Mouse (Mus musculus) hindbrain, embryonic 11.5 days (tissue): ENCODE measurements around the gene Polr1d. TPM values are rescaled to one million over a fixed set of nuclear protein-coding genes. Genes with fewer than 3 reads are reported as not detected.

Experiments used
- ATAC-seq: fragments of 200-750 bp; cut with Nextera tagmentation; 2 replicates; pipeline ENCODE4 v1.8.0; 2017; ENCODE audit warnings: mild to moderate bottlenecking, moderate TSS enrichment, moderate library complexity; ENCODE audit not compliant: low FRiP score
- DNase-seq: peaks from one replicate; pipeline ENCODE4 v3.0.0-alpha.2; 2015; ENCODE audit warnings: low spot score
- H3K27ac ChIP-seq: fragments of 300-500 bp; sonication (generic); 2 replicates; pipeline ENCODE4 v1.5.1; 2014; ENCODE audit warnings: mild to moderate bottlenecking, low read depth, low read length
- H3K27me3 ChIP-seq: fragments of 300-500 bp; sonication (generic); 2 replicates; pipeline ENCODE4 v1.6.1; 2014; ENCODE audit warnings: mild to moderate bottlenecking, low read length, moderate library complexity, mixed read lengths; ENCODE audit not compliant: control insufficient read depth, insufficient read depth
- H3K36me3 ChIP-seq: fragments of 300-500 bp; sonication (generic); 2 replicates; pipeline ENCODE4 v1.6.1; 2014; ENCODE audit warnings: mild to moderate bottlenecking, low read length, moderate library complexity, mixed read lengths; ENCODE audit not compliant: control insufficient read depth, insufficient read depth
- H3K4me1 ChIP-seq: fragments of 300-500 bp; sonication (generic); replicated peaks from 2 replicates; pipeline ENCODE4 v1.6.1; 2014; ENCODE audit warnings: low read length, mixed read lengths; ENCODE audit not compliant: control insufficient read depth, insufficient read depth
- H3K4me2 ChIP-seq: fragments of 300-500 bp; sonication (generic); replicated peaks from 2 replicates; pipeline ENCODE4 v1.6.1; 2014; ENCODE audit warnings: mild to moderate bottlenecking, low read depth, low read length
- H3K4me3 ChIP-seq: fragments of 300-500 bp; sonication (generic); 2 replicates; pipeline ENCODE4 v1.5.1; 2014; ENCODE audit warnings: low read depth, low read length
- H3K9ac ChIP-seq: fragments of 300-500 bp; sonication (generic); 2 replicates; pipeline ENCODE4 v1.6.1; 2014; ENCODE audit warnings: low read depth, low read length
- H3K9me3 ChIP-seq: fragments of 300-500 bp; sonication (generic); 2 replicates; pipeline ENCODE4 v1.6.1; 2016; ENCODE audit warnings: low read length; ENCODE audit not compliant: control insufficient read depth
- WGBS: fragments of 180-500 bp; shearing (Covaris S2); extraction: QIAGEN DNeasy Blood & Tissue Kit; methylation state at CpG from one replicate; pipeline ENCODE4 v1.1.7; 2014; 5-methylcytosine and 5-hydroxymethylcytosine counted together
- polyA plus RNA-seq: library from polyadenylated mRNA; unstranded; fragments of >200 nt; fragmentation: Nextera tagmentation; extraction: Ambion mirVana; gene quantifications from 2 replicates; pipeline ENCODE4 v1.2.1, GENCODE M21; 2014

Polr1d gene
- polyA plus RNA-seq, 1 experiment from 2014 or later, result 119 TPM

DNA sequence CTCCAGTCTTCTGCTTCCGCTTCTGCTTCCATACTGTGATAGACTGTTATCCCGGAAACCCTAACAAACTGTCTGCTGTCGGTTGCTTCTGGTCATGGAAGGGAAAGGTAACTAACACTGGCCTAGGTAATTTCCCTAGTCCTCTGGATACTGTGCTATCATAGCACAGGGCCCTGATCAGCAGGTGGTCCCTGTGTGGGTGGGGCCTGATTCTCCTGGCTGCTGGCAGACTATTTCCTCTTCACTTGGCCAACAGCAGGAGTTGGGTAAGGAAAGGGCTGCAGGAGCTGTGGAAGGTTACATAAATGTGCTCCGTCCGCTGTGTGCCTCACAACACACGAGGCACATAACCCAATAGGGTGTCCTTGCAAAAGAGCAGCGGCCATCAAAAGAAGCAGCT, 80.6 kb downstream of the Polr1d start:
- Histone ChIP-seq H3K27ac (no peak overlapping the region), H3K4me1 (peaks cover 9% of the 10 kb centered on the region; the same call in 1 of the 2 replicates), H3K9ac (no peak overlapping the region), H3K9me3 (no peaks in the 10 kb centered on the region), H3K4me3 (no peak overlapping the region), H3K27me3 (peaks cover 16% of the 10 kb centered on the region), H3K36me3 (no peaks in the 10 kb centered on the region), H3K4me2 (no peak overlapping the region)
- 72% methylated on average over 7 of the region's 7 CpGs for WGBS
- DNase-seq (no peak), ATAC-seq (no peak)

DNA sequence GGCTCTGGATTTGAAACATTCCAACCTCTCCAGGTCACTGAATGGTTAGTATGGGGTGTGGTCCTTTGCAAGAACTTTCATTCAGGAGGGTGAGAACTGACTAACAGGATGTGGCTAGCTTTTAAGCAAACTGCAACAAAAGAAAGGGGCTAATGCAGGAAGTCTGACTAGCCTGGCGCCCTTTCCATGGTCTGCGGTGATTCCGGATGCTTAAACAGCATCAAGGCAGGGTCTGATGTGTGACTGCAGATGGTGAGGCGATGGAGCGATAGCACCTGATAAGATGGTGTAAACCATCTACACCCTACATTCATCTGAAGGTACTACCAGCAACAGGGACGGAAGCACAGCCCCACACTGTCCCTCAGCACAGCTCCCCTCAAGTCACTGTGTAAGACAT, 82.5 kb downstream of the Polr1d start:
- H3K9me3 ChIP-seq, result no peaks in the 10 kb centered on the region
- H3K4me2 ChIP-seq, result no peak overlapping the region
- ATAC-seq (no peak), DNase-seq (no peak)
- H3K4me3 ChIP-seq, result no peak overlapping the region
- H3K4me1 ChIP-seq, result peaks cover 9% of the 10 kb centered on the region; the same call in 1 of the 2 replicates
- no peaks in the 10 kb centered on the region for H3K36me3 ChIP-seq
- 85% methylated on average over 6 of the region's 6 CpGs for WGBS
- H3K27ac ChIP-seq, result no peak overlapping the region
- H3K9ac ChIP-seq, result no peak overlapping the region
- H3K27me3 ChIP-seq, result peaks cover 13% of the 10 kb centered on the region

DNA sequence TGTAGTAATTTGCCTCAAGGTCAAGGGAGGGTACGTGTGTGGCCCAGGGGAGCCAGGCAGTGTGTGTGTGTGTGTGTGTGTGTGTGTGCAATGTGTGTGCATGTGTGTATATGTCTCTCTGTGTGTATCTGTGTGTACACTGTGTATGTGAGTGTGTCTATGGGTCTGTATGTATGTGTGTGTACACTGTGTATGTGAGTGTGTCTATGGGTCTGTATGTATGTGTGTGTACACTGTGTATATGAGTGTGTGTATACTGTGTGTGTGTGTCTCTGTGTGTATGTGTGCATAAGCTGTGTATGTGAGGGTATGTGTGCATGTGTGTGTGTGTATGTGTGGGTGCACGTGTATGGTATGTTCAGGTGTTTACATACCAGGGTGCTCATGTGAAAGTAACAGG, 82.9 kb downstream of the Polr1d start:
- 98% methylated on average over 2 of the region's 2 CpGs for WGBS
- no peak overlapping the region for H3K4me2 ChIP-seq

More for the DNA sequence above, 82.9 kb downstream of the Polr1d start:
- H3K27me3 ChIP-seq, result peaks cover 13% of the 10 kb centered on the region
- ATAC-seq, result no peak
- no peak overlapping the region for H3K4me3 ChIP-seq
- H3K36me3 ChIP-seq, result no peaks in the 10 kb centered on the region
- H3K27ac ChIP-seq, result no peak overlapping the region
- H3K9ac ChIP-seq, result no peak overlapping the region
- peaks cover 6% of the 10 kb centered on the region; the same call in 1 of the 2 replicates for H3K4me1 ChIP-seq
- DNase-seq, result no peak
- no peaks in the 10 kb centered on the region for H3K9me3 ChIP-seq

Other genes with a start within 250 kb of the Polr1d start
- gene Rpl21, start 244.2 kb upstream of the Polr1d start, polyA plus RNA-seq, result 508 and 515 TPM in 2 replicates
- gene Rasl11a, start 232.0 kb upstream of the Polr1d start, polyA plus RNA-seq, result 18.8 and 19.0 TPM in 2 replicates
- 106 TPM in 2 replicates for gene Gtf3a, start 128.4 kb upstream of the Polr1d start, polyA plus RNA-seq
- gene Mtif3, start 113.2 kb upstream of the Polr1d start, polyA plus RNA-seq, result 26.1 and 27.0 TPM in 2 replicates
- gene Lnx2, start 464 bp upstream of the Polr1d start, polyA plus RNA-seq, result 7.7 and 8.4 TPM in 2 replicates
- gene Gsx1, start 111.6 kb downstream of the Polr1d start, polyA plus RNA-seq, result 6.7 and 11.3 TPM in 2 replicates
- not detected in 2 replicates for gene Pdx1, start 192.9 kb downstream of the Polr1d start, polyA plus RNA-seq
- not detected in 2 replicates for gene Cdx2, start 230.2 kb downstream of the Polr1d start, polyA plus RNA-seq
- gene Urad, start 245.4 kb downstream of the Polr1d start, polyA plus RNA-seq, result not detected in 2 replicates